Comparison of ENCODE assay signal across 8 mouse cellular contexts in the genomic region with DNA sequence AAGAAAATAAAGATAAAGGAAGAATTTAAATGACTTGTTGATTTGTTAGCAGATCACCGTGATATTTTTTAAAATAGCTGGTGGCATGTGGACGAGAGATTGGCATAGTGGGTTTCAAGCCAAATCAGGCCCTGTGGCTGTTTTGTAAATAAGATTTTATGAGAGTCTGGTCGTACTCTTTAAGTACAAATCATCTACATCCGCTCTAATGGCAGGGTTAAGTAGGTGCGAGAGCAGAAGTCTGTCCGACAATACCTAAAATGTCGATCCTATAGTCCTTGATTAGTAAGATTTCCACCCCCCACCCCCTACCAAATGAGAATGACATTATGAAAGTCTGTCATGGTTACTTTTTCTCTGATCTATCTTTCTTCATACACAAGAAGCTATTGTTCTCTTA. TPM values are rescaled to one million over a fixed set of nuclear protein-coding genes. Genes with fewer than 3 reads are reported as not detected.
DNase-seq lines count a peak whose midpoint lies in the region; ATAC-seq and TF ChIP-seq lines count a peak whose summit lies in the region.
"Not testable (repeated sequence)": the region's sequence is repeated elsewhere in the genome, so short reads cannot be mapped to it uniquely, and the experiment has no call there.

No protein-coding gene starts in this region.

- not testable (repeated sequence) for H3K4me3 ChIP-seq in ES-E14 (ENCODE audit: insufficient read depth in 1 of 2, low read depth in 1 of 2, low read length in 2 of 2, poor library complexity in 1 of 2, severe bottlenecking in 1 of 2); forebrain, embryonic 11.5 days (ENCODE audit: low read depth, low read length); hindbrain, postnatal 0 days (ENCODE audit: low read length); midbrain, embryonic 11.5 days (ENCODE audit: low read depth, low read length)

- ATAC-seq in forebrain, embryonic 11.5 days (replicated peaks; ENCODE audit: low FRiP score); hindbrain, postnatal 0 days; midbrain, embryonic 11.5 days (ENCODE audit: low FRiP score): not testable (repeated sequence)

- H3K27me3 ChIP-seq in forebrain, embryonic 11.5 days (ENCODE audit: control insufficient read depth, insufficient read depth, low read length); midbrain, embryonic 11.5 days (ENCODE audit: control insufficient read depth, insufficient read depth, low read length): not testable (repeated sequence)
- peaks cover 15% of the 10 kb centered on the region; the same call in 1 of the 2 replicates for H3K27me3 ChIP-seq in hindbrain, postnatal 0 days (ENCODE audit: insufficient read depth, low read length)

- TF ChIP-seq CTCF in hindbrain, postnatal 0 days (IDR thresholded peaks at IDR 0.05; ENCODE audit: low read depth): not testable (repeated sequence)

- peaks cover 67% of the 10 kb centered on the region for H3K9me3 ChIP-seq in ES-E14 (ENCODE audit: control insufficient read depth, insufficient read depth, low read depth, low read length)
- H3K9me3 ChIP-seq in forebrain, embryonic 11.5 days (ENCODE audit: control insufficient read depth, low read length): peaks cover 59% of the 10 kb centered on the region
- peaks cover 12% of the 10 kb centered on the region for H3K9me3 ChIP-seq in hindbrain, postnatal 0 days (ENCODE audit: low read length)
- H3K9me3 ChIP-seq in midbrain, embryonic 11.5 days (ENCODE audit: control insufficient read depth, low read length): peaks cover 62% of the 10 kb centered on the region

- H3K9ac ChIP-seq in ES-E14 (ENCODE audit: insufficient read depth, low read depth, low read length, poor library complexity, severe bottlenecking); forebrain, embryonic 11.5 days (ENCODE audit: low read length); hindbrain, postnatal 0 days (replicated peaks; ENCODE audit: low read length); midbrain, embryonic 11.5 days (ENCODE audit: low read length): not testable (repeated sequence)

- H3K4me2 ChIP-seq in forebrain, embryonic 11.5 days (ENCODE audit: low read depth, low read length, severe bottlenecking); hindbrain, postnatal 0 days (ENCODE audit: low read depth, low read length); midbrain, embryonic 11.5 days: not testable (repeated sequence)

- peak; percentile 54 for DNase-seq in ES-E14 (ENCODE audit: low read depth, low spot score)
- peak; percentile 5 for DNase-seq in adrenal gland, postnatal 10 days
- DNase-seq in cerebellum, adult 11-12 months: peak; percentile 7
- DNase-seq in forebrain, embryonic 11.5 days (ENCODE audit: low spot score): peak; percentile 41
- peak; percentile 2 for DNase-seq in hindbrain, postnatal 0 days (ENCODE audit: low spot score)
- peak; percentile 21 for DNase-seq in layer of hippocampus, adult 11-12 months (ENCODE audit: low spot score)
- peak; percentile 84 for DNase-seq in midbrain, embryonic 11.5 days (ENCODE audit: low spot score, missing footprints)
- DNase-seq in testis, postnatal 14 days (ENCODE audit: low spot score): peak; percentile 26

- H3K36me3 ChIP-seq in ES-E14 (ENCODE audit: control insufficient read depth, insufficient read depth, low read length, poor library complexity, severe bottlenecking): peaks cover 81% of the 10 kb centered on the region
- H3K36me3 ChIP-seq in forebrain, embryonic 11.5 days (ENCODE audit: control insufficient read depth, insufficient read depth, low read length): peaks cover 61% of the 10 kb centered on the region
- H3K36me3 ChIP-seq in hindbrain, postnatal 0 days (ENCODE audit: insufficient read depth, low read length): not testable (repeated sequence)
- peaks cover 69% of the 10 kb centered on the region for H3K36me3 ChIP-seq in midbrain, embryonic 11.5 days (ENCODE audit: control insufficient read depth, insufficient read depth, low read length)

- H3K4me1 ChIP-seq in ES-E14 (ENCODE audit: control insufficient read depth in 2 of 2, insufficient read depth in 2 of 2, low read length in 2 of 2, poor library complexity in 1 of 2); forebrain, embryonic 11.5 days (replicated peaks; ENCODE audit: control insufficient read depth, insufficient read depth, low read length); hindbrain, postnatal 0 days (ENCODE audit: insufficient read depth, low read length); midbrain, embryonic 11.5 days (ENCODE audit: control insufficient read depth, insufficient read depth, low read length): not testable (repeated sequence)

- 90% methylated on average over 7 of the region's 7 CpGs for WGBS in forebrain, embryonic 11.5 days
- WGBS in hindbrain, postnatal 0 days: 73% methylated on average over 7 of the region's 7 CpGs
- WGBS in midbrain, embryonic 11.5 days: 90% methylated on average over 7 of the region's 7 CpGs

- in situ Hi-C loops in ES-E14 (cut with MboI; ENCODE audit: low sequenced_read_pairs in 2 of 2, unreplicated experiment in 2 of 2): not testable (repeated sequence)

- H3K27ac ChIP-seq in ES-E14 (ENCODE audit: insufficient read depth, low read depth, low read length, poor library complexity, severe bottlenecking); forebrain, embryonic 11.5 days (ENCODE audit: low read depth, low read length); hindbrain, postnatal 0 days; midbrain, embryonic 11.5 days (ENCODE audit: low read depth, low read length): not testable (repeated sequence)

RNA-seq across cellular contexts. Expression of a gene that starts 25.1 kb away (rescaled TPM):
- total RNA-seq in ES-E14 (2012; rRNA removed): 165 and 322 TPM in 2 replicates
- total RNA-seq in adrenal gland, postnatal 10 days (2021): 100 to 1,000 TPM; 102 to 237 TPM
- 321 and 384 TPM in 2 replicates for polyA plus RNA-seq in forebrain, embryonic 11.5 days (2014; fragmentation: Nextera tagmentation; extraction: Ambion mirVana)
- 8.3 and 87.1 TPM in 2 replicates for total RNA-seq in hindbrain, postnatal 0 days (2014; rRNA removed)
- 194 and 245 TPM in 2 replicates for polyA plus RNA-seq in hindbrain, postnatal 0 days (2015; fragmentation: Nextera tagmentation; extraction: Ambion mirVana)
- polyA plus RNA-seq in midbrain, embryonic 11.5 days (2014; fragmentation: Nextera tagmentation; extraction: Ambion mirVana): 177 and 189 TPM in 2 replicates

Comparison
In these comparisons a context has a peak if more than half of its experiments do, and no peak if none do; other contexts are left out.
1. DNase-seq: peak in every context shown above with its lines; median percentile 84 in midbrain, embryonic 11.5 days; 54 in ES-E14; 41 in forebrain, embryonic 11.5 days; 26 in testis, postnatal 14 days; 21 in layer of hippocampus, adult 11-12 months; 7 in cerebellum, adult 11-12 months; 5 in adrenal gland, postnatal 10 days; 2 in hindbrain, postnatal 0 days.